Mouse (Mus musculus): ENCODE measurements around the gene Gm28891.
"Not testable (repeated sequence)": the region's sequence is repeated elsewhere in the genome, so short reads cannot be mapped to it uniquely, and the experiment has no call there.

Gm28891 gene

GRCm38 (mm10) chrY:60240902-60241301 lies at the start of gene Gm28891:
Gene Gm28891 (plus strand): TSS chrY:60241202.
- DNase-seq (ENCODE audit: low read depth in 2 of 2, low spot score in 2 of 2) = not testable (repeated sequence)
